Mouse (Mus musculus) CD4-positive naive resting alpha-beta T cell, adult 76 days (primary cell): Measurements from ENCODE around the gene Rnase12. TPM values are rescaled to one million over a fixed set of nuclear protein-coding genes. Genes with fewer than 3 reads are reported as not detected.

Experiments used
- total RNA-seq: library from RNA; stranded (reverse); gene quantifications from one replicate; pipeline ENCODE4 v1.2.4, GENCODE M21; 2023

The Rnase12 gene
- not detected for total RNA-seq

GRCm38 (mm10) chr14:51057401-51057831 lies at the start of gene Rnase12:
Gene Rnase12 (minus strand): TSS chr14:51057661.

GRCm38 (mm10) chr14:51090921-51091900 lies 33.8 kb upstream of the Rnase12 start, which contains the start of the genes Rnase4 and Ang:
Gene Rnase4 (plus strand): TSS chr14:51091077.
Gene Ang (plus strand): TSS chr14:51091150.

DNA sequence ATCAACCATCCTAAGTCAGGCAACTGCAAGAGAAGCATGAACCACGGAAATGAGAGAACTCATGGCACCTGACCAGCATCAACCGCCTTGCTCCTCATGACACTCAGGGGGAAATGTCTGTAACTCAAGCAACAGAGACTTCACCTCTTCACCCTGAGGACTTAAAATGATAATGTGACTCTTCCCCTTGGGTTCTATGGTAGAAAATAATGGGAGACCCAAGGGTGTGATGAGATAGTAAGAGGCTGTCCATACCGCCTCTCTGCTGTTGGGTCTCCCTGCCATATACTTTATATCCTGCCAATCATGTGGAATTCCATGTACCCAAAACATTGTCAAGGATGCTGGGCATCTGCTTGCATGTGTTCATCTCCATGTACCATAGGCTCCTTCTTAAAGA lies 16.9 kb upstream of the Rnase12 start, which contains the start of gene Olfr750:
Gene Olfr750 (minus strand): TSS at position 101 of the 400 bp plus-strand sequence.

GRCm38 (mm10) chr14:51050063-51050462 lies 7.4 kb downstream of the Rnase12 start, which contains the start of gene Rnase11:
Gene Rnase11 (minus strand): TSS chr14:51050163.

GRCm38 (mm10) chr14:51041769-51042168 lies 15.7 kb downstream of the Rnase12 start, which contains the start of gene Rnase9:
Gene Rnase9 (minus strand): TSS chr14:51041869.

DNA sequence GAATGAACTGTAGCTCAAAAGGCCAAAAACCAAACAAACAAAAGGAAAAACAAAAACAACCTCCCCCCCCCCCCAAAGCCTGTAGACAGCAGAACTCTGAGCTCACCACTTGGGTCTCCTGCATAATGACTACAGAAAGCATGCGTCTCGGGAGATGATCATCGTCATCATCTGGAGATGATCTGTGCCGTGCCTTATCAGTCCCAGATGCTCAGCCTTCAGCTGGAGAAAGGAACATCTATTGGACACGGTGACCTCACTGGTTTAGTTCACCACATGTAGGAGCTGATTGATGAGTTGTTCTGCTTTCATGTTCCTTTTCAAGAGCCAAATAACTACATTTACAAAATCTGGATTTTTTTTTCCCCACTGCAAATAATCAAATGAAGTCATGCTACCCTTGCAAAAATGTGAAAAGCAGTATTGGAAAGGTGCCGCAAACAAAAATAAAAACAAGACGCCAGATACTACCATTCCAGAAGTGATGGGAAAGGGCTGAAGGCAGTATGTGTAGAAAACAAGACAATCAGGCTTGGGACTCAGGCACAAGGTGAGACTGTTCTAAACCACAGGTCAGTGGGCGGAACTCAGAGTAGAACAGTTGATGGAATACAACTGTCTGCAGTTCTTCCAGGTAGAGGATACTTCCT lies 50.2 kb downstream of the Rnase12 start, which contains the start of gene Rnase10:
Gene Rnase10 (plus strand): TSS at position 600 of the 650 bp plus-strand sequence.

Other genes with a start within 250 kb of the Rnase12 start
- gene Ccnb1ip1, start 249.9 kb downstream of the Rnase12 start, total RNA-seq = not detected
- 67.2 TPM for gene Parp2, start 249.8 kb downstream of the Rnase12 start, total RNA-seq
- gene Tep1, start 187.1 kb downstream of the Rnase12 start, total RNA-seq = 45.2 TPM
- 0.41 TPM for gene Klhl33, start 160.2 kb downstream of the Rnase12 start, total RNA-seq
- gene Osgep, start 132.8 kb downstream of the Rnase12 start, total RNA-seq = 36.9 TPM
- gene Apex1, start 132.7 kb downstream of the Rnase12 start, total RNA-seq = 43.1 TPM
- 122 TPM for gene Pip4p1, start 126.8 kb downstream of the Rnase12 start, total RNA-seq
- gene Pnp, start 126.6 kb downstream of the Rnase12 start, total RNA-seq = 21.6 TPM
- 17.4 TPM for gene Gm49342, start 113.1 kb downstream of the Rnase12 start, total RNA-seq
- gene Pnp2, start 101.7 kb downstream of the Rnase12 start, total RNA-seq = 2.6 TPM
- not detected for gene Rnase10, start 49.9 kb downstream of the Rnase12 start, total RNA-seq
- not detected for gene Rnase9, start 15.8 kb downstream of the Rnase12 start, total RNA-seq
- not detected for gene Rnase11, start 7.5 kb downstream of the Rnase12 start, total RNA-seq
- not detected for gene Olfr750, start 16.8 kb upstream of the Rnase12 start, total RNA-seq
- gene Rnase4, start 33.4 kb upstream of the Rnase12 start, total RNA-seq = 0.73 TPM
- gene Ang, start 33.5 kb upstream of the Rnase12 start, total RNA-seq = not detected
- not detected for gene Eddm3b, start 56.8 kb upstream of the Rnase12 start, total RNA-seq
- 8.2 TPM for gene Rnase6, start 66.2 kb upstream of the Rnase12 start, total RNA-seq
- not detected for gene Rnase1, start 89.1 kb upstream of the Rnase12 start, total RNA-seq
- not detected for gene Rnase2b, start 104.6 kb upstream of the Rnase12 start, total RNA-seq
- gene Ang2, start 141.5 kb upstream of the Rnase12 start, total RNA-seq = not detected
- gene Ear14, start 145.7 kb upstream of the Rnase12 start, total RNA-seq = not detected
- not detected for gene Rnase2a, start 198.5 kb upstream of the Rnase12 start, total RNA-seq